Mouse (Mus musculus): Measurements from ENCODE around the gene Cd7. TPM values are rescaled to one million over a fixed set of nuclear protein-coding genes. Genes with fewer than 3 reads are reported as not detected.

Cd7 gene
- polyA plus RNA-seq, 1 experiment: not detected

GRCm38 (mm10) chr11:120990126-120990781, 49.0 kb downstream of the Cd7 start:
- WGBS: 4% methylated on average over 29 of the region's 35 CpGs
- Histone ChIP-seq H3K4me3 (ENCODE audit: insufficient read depth, low read depth, low read length) (peak overlapping the region; percentile 100), H3K4me1 (ENCODE audit: control insufficient read depth, insufficient read depth, low read length) (peaks cover 22% of the 10 kb centered on the region), H3K27ac (ENCODE audit: insufficient read depth, low read depth, low read length) (peak overlapping the region; percentile 19; the same call in 1 of the 2 replicates)
- TF ChIP-seq CTCF (IDR thresholded peaks at IDR 0.05; ENCODE audit: insufficient read depth, low read depth, low read length) (no peak), POLR2A (IDR thresholded peaks at IDR 0.05; ENCODE audit: insufficient read depth, low read depth, low read length) (no peak)

GRCm38 (mm10) chr11:120989523-120989922, 49.7 kb downstream of the Cd7 start:
- Histone ChIP-seq H3K27ac (ENCODE audit: insufficient read depth, low read depth, low read length) (no peak overlapping the region), H3K4me1 (ENCODE audit: control insufficient read depth, insufficient read depth, low read length) (peaks cover 22% of the 10 kb centered on the region), H3K4me3 (ENCODE audit: insufficient read depth, low read depth, low read length) (peak overlapping the region; percentile 25)
- 3% methylated on average over 1 of the region's 1 CpGs for WGBS
- TF ChIP-seq CTCF (IDR thresholded peaks at IDR 0.05; ENCODE audit: insufficient read depth, low read depth, low read length) (no peak), POLR2A (IDR thresholded peaks at IDR 0.05; ENCODE audit: insufficient read depth, low read depth, low read length) (no peak)

DNA sequence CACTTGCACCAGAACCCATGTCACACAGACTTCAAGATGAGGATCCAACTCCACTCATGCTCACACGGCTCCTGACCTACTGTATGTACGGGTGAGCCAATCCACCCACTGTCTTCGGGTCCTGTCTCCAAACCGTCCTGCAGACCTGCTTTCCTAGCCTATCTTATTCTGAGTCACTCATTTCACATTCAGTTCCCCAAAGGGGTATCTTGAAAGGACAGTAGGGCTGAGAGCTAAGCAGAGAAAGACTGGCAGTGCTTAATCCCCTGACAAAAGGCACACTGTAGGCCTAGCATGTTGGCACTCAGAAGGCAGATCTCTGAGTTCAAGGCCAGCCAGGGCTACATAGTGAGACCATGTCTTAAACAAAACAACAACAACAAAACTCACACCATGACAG, 50.8 kb downstream of the Cd7 start:
- WGBS: 24% methylated on average over 4 of the region's 4 CpGs
- Histone ChIP-seq H3K4me3 (ENCODE audit: insufficient read depth, low read depth, low read length) (no peak overlapping the region), H3K4me1 (ENCODE audit: control insufficient read depth, insufficient read depth, low read length) (peaks cover 21% of the 10 kb centered on the region)

GRCm38 (mm10) chr11:120987608-120988007, 51.6 kb downstream of the Cd7 start:
- 50% methylated on average over 3 of the region's 3 CpGs for WGBS
- H3K4me1 ChIP-seq (ENCODE audit: control insufficient read depth, insufficient read depth, low read length): peaks cover 18% of the 10 kb centered on the region
- no peak for TF ChIP-seq CTCF (IDR thresholded peaks at IDR 0.05; ENCODE audit: insufficient read depth, low read depth, low read length)
- no peak for TF ChIP-seq POLR2A (IDR thresholded peaks at IDR 0.05; ENCODE audit: insufficient read depth, low read depth, low read length)
- H3K27ac ChIP-seq (ENCODE audit: insufficient read depth, low read depth, low read length): no peak overlapping the region
- H3K4me3 ChIP-seq (ENCODE audit: insufficient read depth, low read depth, low read length): no peak overlapping the region

More for the DNA sequence above, 50.8 kb downstream of the Cd7 start:
- no peak overlapping the region for H3K27ac ChIP-seq (ENCODE audit: insufficient read depth, low read depth, low read length)
- no peak for TF ChIP-seq CTCF (IDR thresholded peaks at IDR 0.05; ENCODE audit: insufficient read depth, low read depth, low read length)
- TF ChIP-seq POLR2A (IDR thresholded peaks at IDR 0.05; ENCODE audit: insufficient read depth, low read depth, low read length): no peak

Other genes with a start within 250 kb of the Cd7 start
- not detected in 2 replicates for gene Dus1l, start 243.0 kb downstream of the Cd7 start, polyA plus RNA-seq (2012; ENCODE audit: insufficient read depth, insufficient read length, low replicate concordance, missing spikeins)
- gene Fasn, start 214.9 kb downstream of the Cd7 start, polyA plus RNA-seq (2012; ENCODE audit: insufficient read depth, insufficient read length, low replicate concordance, missing spikeins): not detected in 2 replicates
- gene Ccdc57, start 106.5 kb downstream of the Cd7 start, polyA plus RNA-seq (2012; ENCODE audit: insufficient read depth, insufficient read length, low replicate concordance, missing spikeins): not detected in 2 replicates
- gene Slc16a3, start 90.9 kb downstream of the Cd7 start, polyA plus RNA-seq (2012; ENCODE audit: insufficient read depth, insufficient read length, low replicate concordance, missing spikeins): not detected in 2 replicates
- gene Csnk1d, start 48.1 kb downstream of the Cd7 start, polyA plus RNA-seq (2012; ENCODE audit: insufficient read depth, insufficient read length, low replicate concordance, missing spikeins): not detected in 2 replicates
- gene Sectm1b, start 24.2 kb upstream of the Cd7 start, polyA plus RNA-seq (2012; ENCODE audit: insufficient read depth, insufficient read length, low replicate concordance, missing spikeins): not detected in 2 replicates
- not detected in 2 replicates for gene Sectm1a, start 41.8 kb upstream of the Cd7 start, polyA plus RNA-seq (2012; ENCODE audit: insufficient read depth, insufficient read length, low replicate concordance, missing spikeins)
- not detected in 2 replicates for gene Tex19.2, start 79.3 kb upstream of the Cd7 start, polyA plus RNA-seq (2012; ENCODE audit: insufficient read depth, insufficient read length, low replicate concordance, missing spikeins)
- gene Tex19.1, start 106.7 kb upstream of the Cd7 start, polyA plus RNA-seq (2012; ENCODE audit: insufficient read depth, insufficient read length, low replicate concordance, missing spikeins): not detected in 2 replicates
- gene Uts2r, start 120.9 kb upstream of the Cd7 start, polyA plus RNA-seq (2012; ENCODE audit: insufficient read depth, insufficient read length, low replicate concordance, missing spikeins): not detected in 2 replicates
- not detected in 2 replicates for gene Hexdc, start 165.0 kb upstream of the Cd7 start, polyA plus RNA-seq (2012; ENCODE audit: insufficient read depth, insufficient read length, low replicate concordance, missing spikeins)
- gene Ogfod3, start 165.3 kb upstream of the Cd7 start, polyA plus RNA-seq (2012; ENCODE audit: insufficient read depth, insufficient read length, low replicate concordance, missing spikeins): not detected in 2 replicates
- gene Cybc1, start 189.9 kb upstream of the Cd7 start, polyA plus RNA-seq (2012; ENCODE audit: insufficient read depth, insufficient read length, low replicate concordance, missing spikeins): not detected in 2 replicates
- not detected in 2 replicates for gene Narf, start 197.8 kb upstream of the Cd7 start, polyA plus RNA-seq (2012; ENCODE audit: insufficient read depth, insufficient read length, low replicate concordance, missing spikeins)
- not detected in 2 replicates for gene Foxk2, start 220.6 kb upstream of the Cd7 start, polyA plus RNA-seq (2012; ENCODE audit: insufficient read depth, insufficient read length, low replicate concordance, missing spikeins)